Mouse (Mus musculus) heart, adult 2 months (tissue): ENCODE measurements around the gene Rhbdl1.

Experiments
- CTCF ChIP-seq: fragments of 200-600 bp; IDR thresholded peaks from 2 replicates; pipeline ENCODE4 v1.8.1; 2022; ENCODE audit warnings: antibody characterized with exemption, mild to moderate bottlenecking, moderate library complexity
- EP300 ChIP-seq: fragments of 200-500 bp; IDR thresholded peaks from 2 replicates; pipeline ENCODE4 v1.6.1; 2011; ENCODE audit warnings: low read depth, low read length, control low read depth; ENCODE audit not compliant: insufficient read depth
- POLR2A ChIP-seq: fragments of 200-500 bp; IDR thresholded peaks from 2 replicates; pipeline ENCODE4 v1.6.1; 2011; ENCODE audit warnings: mild to moderate bottlenecking, low read depth, low read length, control low read depth; ENCODE audit not compliant: insufficient read depth

GRCm38 (mm10) chr17:25806507-25806906, 30.6 kb downstream of the Rhbdl1 start:
- TF ChIP-seq POLR2A (no peak), CTCF (no peak), EP300 (no peak)
